Mouse (Mus musculus) adipocyte (in vitro differentiated cells): Measurements from ENCODE around the gene Traf1.

Experiments
- DNase-seq: peaks from one replicate; pipeline ENCODE4 v3.0.0-alpha.2; 2016; ENCODE audit warnings: low spot score

Gene Traf1

DNA sequence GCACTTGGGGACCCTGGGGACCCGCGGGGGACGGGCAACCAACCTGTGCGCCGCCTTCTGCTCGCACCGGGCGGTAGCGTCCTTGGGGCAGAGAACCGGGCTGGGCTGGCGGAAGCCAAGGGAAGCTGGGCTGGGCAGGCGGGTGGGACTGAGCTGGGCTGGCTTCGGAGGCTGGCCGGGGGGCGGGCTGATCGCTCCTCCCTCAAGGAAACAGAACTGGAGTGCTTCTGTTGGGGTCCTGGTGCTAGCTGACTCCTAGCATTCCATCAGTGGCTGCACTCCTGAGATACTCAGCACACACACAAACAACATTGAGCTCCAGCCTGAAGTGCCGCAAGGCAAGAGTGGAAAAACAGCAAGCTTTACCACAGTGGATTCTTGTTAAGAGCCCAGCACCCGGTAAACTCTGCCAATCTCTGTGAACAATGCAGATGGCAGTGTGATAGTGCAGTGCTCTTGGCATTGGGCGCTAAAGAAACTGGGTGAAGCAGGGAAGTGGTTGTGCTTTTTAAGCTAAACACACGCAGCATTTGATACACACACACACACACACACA is at the start of gene Traf1:
Gene Traf1 (minus strand): TSS at position 292 of the 556 bp plus-strand sequence.
- no peak for DNase-seq

GRCm38 (mm10) chr2:34998956-34999355 is 37.4 kb upstream of the Traf1 start:
- DNase-seq: no peak

DNA sequence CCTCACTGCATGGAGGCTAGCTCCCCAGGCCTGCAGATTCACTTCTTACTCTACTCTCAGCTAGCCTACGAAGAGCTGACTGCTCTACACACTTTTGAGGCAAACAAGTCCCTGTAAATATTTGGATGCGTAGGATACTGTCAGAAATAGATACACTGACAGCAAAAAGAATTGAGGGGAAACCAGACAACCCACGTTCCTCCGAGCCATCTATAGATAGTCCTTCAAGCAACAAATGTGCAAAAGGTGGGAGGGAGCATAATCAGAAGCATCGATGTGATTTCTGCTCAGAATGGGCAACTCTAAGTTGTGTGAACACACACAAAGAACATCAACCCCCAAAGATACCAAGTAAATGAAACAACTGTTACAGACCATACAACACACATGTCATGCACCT is 34.9 kb upstream of the Traf1 start:
- no peak for DNase-seq

DNA sequence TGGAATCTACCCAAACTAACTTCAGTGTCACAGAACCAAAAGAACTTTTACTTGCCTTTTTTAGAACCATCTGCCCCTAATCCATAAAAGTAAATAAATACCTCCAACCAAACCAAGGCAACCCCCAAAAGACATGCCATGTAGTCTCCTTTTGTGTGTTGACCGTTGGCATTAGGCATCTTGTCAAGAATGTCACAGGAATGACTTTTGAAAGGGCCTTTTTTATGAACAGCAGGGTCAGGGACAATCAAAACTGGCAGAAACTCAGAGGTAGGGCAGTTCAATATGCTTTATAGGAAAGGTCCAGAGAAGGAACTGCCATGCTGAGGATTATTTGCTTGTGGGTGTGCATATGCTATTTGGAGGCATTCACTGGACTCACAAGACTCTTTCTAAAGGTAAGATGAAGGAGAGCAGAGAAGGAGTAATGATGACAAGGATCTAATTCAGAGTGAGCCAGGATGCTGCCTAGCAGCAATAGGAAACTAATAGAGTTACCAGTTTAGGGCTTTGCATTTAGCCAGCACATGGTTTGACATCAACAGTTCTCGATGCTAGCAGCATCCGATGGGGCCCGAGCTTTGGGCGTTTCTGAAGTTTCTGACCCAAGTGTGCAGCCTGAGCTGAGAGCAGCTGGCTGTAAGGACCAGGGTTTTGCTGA is 32.3 kb upstream of the Traf1 start:
- DNase-seq: no peak

- DNase-seq: peak; percentile 26
Observed at GRCm38 (mm10) chr2:34992729-34993695, 31.4 kb upstream of the Traf1 start.

GRCm38 (mm10) chr2:34991966-34992365 is 30.4 kb upstream of the Traf1 start:
- DNase-seq: no peak

DNA sequence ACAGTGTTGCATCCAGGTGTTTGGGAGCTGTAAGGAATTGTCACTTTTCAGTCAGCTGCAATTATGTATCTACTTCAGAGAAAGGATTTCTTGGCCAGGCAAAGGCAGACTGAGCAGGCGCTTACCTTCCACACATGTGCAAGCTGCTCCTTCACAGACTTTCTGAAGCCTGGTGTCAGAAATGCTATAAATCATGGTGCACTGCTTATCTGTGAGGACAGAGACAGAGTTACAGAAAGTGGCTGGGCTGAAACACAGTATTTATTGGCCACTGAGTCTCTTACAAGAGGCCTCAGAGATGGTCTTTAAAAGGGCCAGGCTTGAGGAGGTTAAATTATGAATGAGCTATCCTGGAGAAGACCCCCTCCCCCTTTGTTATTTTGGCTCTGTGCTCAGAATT is 28.2 kb upstream of the Traf1 start:
- DNase-seq: no peak

GRCm38 (mm10) chr2:34987595-34987994 is 26.0 kb upstream of the Traf1 start:
- DNase-seq: no peak

GRCm38 (mm10) chr2:34984885-34985284 is 23.3 kb upstream of the Traf1 start:
- no peak for DNase-seq

DNA sequence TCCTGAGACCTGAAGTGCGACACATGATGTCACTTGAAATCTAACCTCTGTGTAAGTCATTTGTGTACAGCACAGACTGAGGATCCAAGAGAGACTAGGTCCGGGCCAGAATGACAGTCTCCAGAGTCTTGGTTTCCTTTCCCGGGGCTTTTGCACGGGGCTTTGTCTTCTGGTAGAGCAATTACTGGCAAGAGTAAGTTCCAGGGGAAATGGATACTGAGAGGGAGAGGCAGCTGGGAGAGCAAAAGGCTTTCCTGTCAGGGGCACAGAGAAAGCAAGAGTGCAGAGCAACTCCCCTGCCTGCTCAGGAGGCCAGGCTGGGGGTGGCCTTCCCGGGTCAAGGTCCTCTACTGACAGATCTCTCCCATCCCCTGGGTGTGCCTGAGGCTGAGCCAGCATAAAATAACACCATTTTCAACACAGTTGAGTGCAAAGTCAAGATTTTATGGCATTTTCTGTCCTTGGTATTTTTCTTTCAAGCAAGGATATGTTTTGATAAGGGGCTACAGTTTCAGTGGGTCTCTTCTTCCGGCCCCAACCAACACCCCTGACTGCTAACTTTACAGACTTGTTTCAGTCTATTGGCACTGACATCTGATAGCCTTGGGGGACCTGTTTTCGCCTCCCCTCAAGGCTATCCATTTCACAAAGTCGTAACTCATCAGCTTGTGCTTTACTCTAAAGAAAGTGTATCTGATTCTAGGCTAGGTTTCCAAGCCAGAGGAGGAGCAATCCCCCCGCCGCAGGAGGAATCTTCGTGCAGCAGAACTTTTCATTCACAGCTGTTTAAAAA is 21.5 kb upstream of the Traf1 start:
- no peak for DNase-seq

GRCm38 (mm10) chr2:34982096-34982724 is 20.6 kb upstream of the Traf1 start:
- DNase-seq: no peak

DNA sequence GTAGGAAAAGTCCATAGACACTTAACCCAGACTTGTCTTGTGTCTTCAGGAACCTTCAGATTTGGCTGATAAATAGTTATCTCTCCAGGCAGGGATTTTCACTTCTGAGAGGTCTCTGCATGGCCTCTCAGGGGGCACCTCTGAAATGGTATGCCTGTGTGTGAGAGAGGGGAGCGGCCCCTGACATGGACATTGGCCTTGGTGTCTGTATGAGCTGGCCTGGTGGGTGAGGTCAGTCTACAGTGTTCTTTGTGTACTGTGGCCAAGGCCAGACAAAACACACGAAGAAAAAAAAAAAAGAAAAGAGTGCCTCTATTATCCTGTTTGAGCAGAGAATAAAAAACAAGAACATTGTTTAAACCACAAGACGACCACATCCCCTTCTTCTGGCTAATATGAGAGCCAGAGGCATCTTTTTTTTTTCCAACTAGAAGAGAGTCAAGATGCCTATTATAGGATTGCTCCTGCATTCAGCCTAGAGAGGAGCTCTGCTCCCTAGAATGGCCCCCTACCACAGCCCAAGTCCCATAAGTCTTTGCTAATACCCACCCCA is 18.0 kb upstream of the Traf1 start:
- no peak for DNase-seq

DNA sequence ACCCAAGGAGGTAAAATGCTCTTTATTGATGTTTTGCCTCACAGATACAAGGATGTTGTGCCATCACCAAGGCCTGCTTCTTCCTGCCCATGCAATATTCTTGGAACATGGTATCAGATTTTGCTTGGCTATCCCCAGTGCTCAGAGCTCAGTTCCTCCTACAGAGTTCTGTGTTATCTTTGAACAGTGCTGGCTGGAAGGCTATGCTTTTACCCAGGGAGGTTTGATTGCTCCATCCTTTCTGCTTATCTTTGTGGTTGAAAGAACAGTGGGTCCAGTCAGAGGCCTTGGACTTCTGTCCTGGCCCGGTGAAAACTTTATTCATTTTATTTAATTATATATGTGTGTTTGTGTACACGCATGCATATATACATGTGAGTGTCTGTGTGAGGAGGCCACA is 16.7 kb upstream of the Traf1 start:
- DNase-seq: no peak

DNA sequence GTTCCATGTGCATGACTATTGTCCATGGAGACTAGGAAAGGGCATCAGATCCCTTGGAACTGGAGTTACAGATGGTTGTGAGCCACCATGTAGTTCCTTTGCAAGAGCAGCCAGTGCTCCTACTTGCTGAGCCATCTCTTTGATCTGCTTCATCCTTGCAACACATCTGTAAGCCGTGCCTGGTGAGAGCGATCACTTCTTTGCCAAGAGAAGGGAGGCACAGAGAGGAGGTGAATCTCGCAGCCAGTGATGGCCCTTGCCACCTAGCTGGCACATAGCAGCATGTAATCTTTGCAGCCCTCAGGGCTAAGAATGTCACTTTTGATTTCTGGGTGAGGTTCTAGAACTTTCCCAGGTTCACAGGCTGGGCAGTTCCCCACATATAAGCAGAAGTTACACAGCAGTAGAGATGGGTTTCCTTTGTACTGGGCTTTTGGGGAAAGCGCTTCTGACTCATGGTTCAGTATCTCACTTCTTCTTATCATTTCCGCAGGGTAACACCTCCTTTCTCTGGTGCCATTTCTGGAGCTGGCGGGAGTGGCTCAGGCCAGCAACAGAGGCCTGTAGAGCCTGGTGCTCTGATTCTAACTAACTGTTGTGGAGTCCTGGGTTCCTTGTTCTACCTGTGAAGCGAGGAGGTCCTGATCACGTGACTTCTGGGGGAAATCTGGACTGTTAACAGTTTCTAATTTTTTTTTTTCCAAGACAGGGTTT is 15.5 kb upstream of the Traf1 start:
- DNase-seq: no peak

DNA sequence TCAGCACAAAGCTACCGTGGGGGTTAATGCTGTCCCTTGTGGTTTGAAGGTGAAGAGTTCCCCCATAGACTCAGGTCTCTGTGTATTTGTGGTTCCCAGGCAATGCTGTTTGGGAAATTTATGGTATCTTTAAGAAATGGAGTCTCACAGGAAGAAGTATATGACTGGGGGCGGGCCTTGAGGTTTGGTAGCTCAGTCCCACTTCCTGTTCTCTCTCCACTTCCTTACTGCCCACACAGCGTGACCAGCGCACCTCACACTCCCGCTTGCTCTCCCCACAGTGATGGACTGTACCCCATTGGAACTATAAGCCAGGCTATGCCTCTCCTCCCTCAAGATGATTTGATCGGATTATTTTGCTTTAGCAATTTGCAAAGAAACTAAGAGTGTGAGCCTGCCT is 14.9 kb upstream of the Traf1 start:
- DNase-seq: no peak

DNA sequence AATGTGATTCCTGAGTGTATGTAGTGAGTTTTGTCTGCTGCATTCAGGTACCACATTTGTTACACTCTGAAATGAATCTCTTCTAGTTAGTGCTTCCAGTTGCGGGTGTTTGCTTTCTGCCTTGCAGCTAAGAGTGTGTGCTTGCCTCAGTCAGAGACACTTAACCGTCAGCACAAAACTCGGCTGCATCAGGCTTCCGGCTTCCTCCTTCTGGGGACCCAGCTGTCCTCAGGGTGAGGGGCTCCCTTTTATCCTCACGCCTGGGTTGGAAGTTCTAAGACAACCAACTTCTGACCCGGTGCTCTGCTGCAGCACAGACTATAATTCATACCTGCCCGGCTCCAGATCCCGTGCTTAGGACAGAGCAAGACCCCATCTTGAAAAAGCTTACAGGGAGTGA is 11.5 kb upstream of the Traf1 start:
- DNase-seq: no peak

GRCm38 (mm10) chr2:34971080-34971888 is 9.7 kb upstream of the Traf1 start:
- no peak for DNase-seq

DNA sequence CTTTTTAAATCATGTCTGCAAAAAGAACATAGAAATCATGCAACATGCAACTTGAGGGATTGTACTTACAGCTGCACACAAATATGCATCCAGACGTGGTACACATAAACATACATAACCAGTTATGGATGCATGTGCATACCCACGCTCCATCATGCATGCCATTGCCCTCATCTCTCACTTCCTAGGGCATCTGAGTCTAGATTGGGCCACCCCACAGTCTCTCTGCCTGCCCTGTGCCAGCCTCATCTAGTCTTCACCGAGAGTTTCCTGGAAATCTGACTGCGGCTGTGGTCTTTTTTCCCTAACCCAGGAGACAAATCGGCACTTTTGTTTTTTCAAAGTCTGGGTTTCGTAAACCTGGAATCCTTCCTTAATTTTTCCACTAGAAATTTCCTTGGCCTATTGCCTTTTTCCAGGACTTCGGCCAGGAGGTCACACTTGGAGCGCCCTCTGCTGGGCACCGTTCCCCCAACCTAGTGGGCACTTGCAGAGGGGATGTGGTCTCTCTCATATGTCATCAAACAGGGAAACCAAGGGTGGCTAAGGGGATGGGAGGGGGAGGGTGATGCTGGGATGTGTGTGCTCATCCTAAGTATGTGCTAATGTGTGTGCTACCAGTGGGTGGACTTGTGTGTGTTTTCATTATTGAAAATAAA is 8.6 kb upstream of the Traf1 start:
- peak; percentile 76 for DNase-seq

- DNase-seq: no peak
Observed at GRCm38 (mm10) chr2:34969166-34969565, 7.6 kb upstream of the Traf1 start.
